Mouse (Mus musculus): ENCODE measurements around the gene Iqschfp. TPM values are rescaled to one million over a fixed set of nuclear protein-coding genes. Genes with fewer than 3 reads are reported as not detected.
A peak's percentile ranks its signal among the peaks of the same experiment; 100 is the strongest.

Iqschfp gene
- total RNA-seq, 2 experiments from 2014 or later = 18.6 to 20.3 TPM

GRCm38 (mm10) chr3:68419792-68420191, 527.8 kb downstream of the Iqschfp start:
- no peak for DNase-seq (ENCODE audit: low spot score in 2 of 2)

- DNase-seq (ENCODE audit: low spot score in 2 of 2) = no peak
Measured at GRCm38 (mm10) chr3:68420927-68421326, 528.9 kb downstream of the Iqschfp start.

GRCm38 (mm10) chr3:68421849-68422248, 529.8 kb downstream of the Iqschfp start:
- peak in 1 of 2 experiments; percentile 53 for DNase-seq (ENCODE audit: low spot score in 2 of 2)

GRCm38 (mm10) chr3:68428081-68428480, 536.0 kb downstream of the Iqschfp start:
- DNase-seq (ENCODE audit: low spot score in 2 of 2) = no peak

GRCm38 (mm10) chr3:68434435-68434834, 542.4 kb downstream of the Iqschfp start:
- DNase-seq (ENCODE audit: low spot score in 2 of 2) = no peak

GRCm38 (mm10) chr3:68434897-68435296, 542.9 kb downstream of the Iqschfp start:
- DNase-seq (ENCODE audit: low spot score in 2 of 2) = no peak

GRCm38 (mm10) chr3:68448480-68448879, 556.4 kb downstream of the Iqschfp start:
- no peak for DNase-seq (ENCODE audit: low spot score in 2 of 2)

GRCm38 (mm10) chr3:68451634-68452033, 559.6 kb downstream of the Iqschfp start:
- no peak for DNase-seq (ENCODE audit: low spot score in 2 of 2)

GRCm38 (mm10) chr3:68453266-68453665, 561.2 kb downstream of the Iqschfp start:
- DNase-seq (ENCODE audit: low spot score in 2 of 2) = no peak

GRCm38 (mm10) chr3:68453719-68454455, 561.9 kb downstream of the Iqschfp start:
- DNase-seq (ENCODE audit: low spot score in 2 of 2) = no peak

- DNase-seq (ENCODE audit: low spot score in 2 of 2) = peak; percentile 15 to 65
Measured at GRCm38 (mm10) chr3:68466643-68467042, 574.6 kb downstream of the Iqschfp start.

- no peak for DNase-seq (ENCODE audit: low spot score in 2 of 2)
Measured at GRCm38 (mm10) chr3:68467941-68468687, 576.1 kb downstream of the Iqschfp start.

GRCm38 (mm10) chr3:68469643-68470042, 577.6 kb downstream of the Iqschfp start:
- DNase-seq (ENCODE audit: low spot score in 2 of 2) = no peak

- no peak for DNase-seq (ENCODE audit: low spot score in 2 of 2)
Measured at GRCm38 (mm10) chr3:68470061-68470460, 578.0 kb downstream of the Iqschfp start.

GRCm38 (mm10) chr3:68470622-68471021, 578.6 kb downstream of the Iqschfp start:
- DNase-seq (ENCODE audit: low spot score in 2 of 2) = no peak

- DNase-seq (ENCODE audit: low spot score in 2 of 2) = no peak
Measured at GRCm38 (mm10) chr3:68476336-68476735, 584.3 kb downstream of the Iqschfp start.

- no peak for DNase-seq (ENCODE audit: low spot score in 2 of 2)
Measured at GRCm38 (mm10) chr3:68477478-68477877, 585.4 kb downstream of the Iqschfp start.

- no peak for DNase-seq (ENCODE audit: low spot score in 2 of 2)
Measured at GRCm38 (mm10) chr3:68479266-68479665, 587.2 kb downstream of the Iqschfp start.

GRCm38 (mm10) chr3:68483517-68483916, 591.5 kb downstream of the Iqschfp start:
- DNase-seq (ENCODE audit: low spot score in 2 of 2) = no peak

- DNase-seq (ENCODE audit: low spot score in 2 of 2) = no peak
Measured at GRCm38 (mm10) chr3:68484021-68484420, 592.0 kb downstream of the Iqschfp start.

- no peak for DNase-seq (ENCODE audit: low spot score in 2 of 2)
Measured at GRCm38 (mm10) chr3:68484561-68484960, 592.5 kb downstream of the Iqschfp start.

- DNase-seq (ENCODE audit: low spot score in 2 of 2) = no peak
Measured at GRCm38 (mm10) chr3:68487621-68488020, 595.6 kb downstream of the Iqschfp start.
